Mouse (Mus musculus) stomach, postnatal 0 days (tissue): ENCODE measurements around the gene Dhrs13.

Experiments
- CTCF ChIP-seq: IDR thresholded peaks from 2 replicates; pipeline ENCODE4 v1.5.1; 2016; ENCODE audit warnings: antibody characterized with exemption, low read depth, mild to moderate bottlenecking, moderate library complexity
- EP300 ChIP-seq: optimal IDR thresholded peaks from 2 replicates; pipeline ENCODE3; 2016; ENCODE audit warnings: antibody characterized with exemption

- no peak for TF ChIP-seq CTCF
- no peak for TF ChIP-seq EP300
Observed at GRCm38 (mm10) chr11:77989071-77989690, 42.9 kb upstream of the Dhrs13 start.
